Mouse (Mus musculus): Measurements from ENCODE around the gene Cops7a.

- TF ChIP-seq CTCF (IDR thresholded peaks at IDR 0.05; ENCODE audit: borderline replicate concordance, control insufficient read depth, extremely low read depth, insufficient read depth, low read length, poor library complexity) (no peak), POLR2A (IDR thresholded peaks at IDR 0.05; ENCODE audit: control insufficient read depth, extremely low read depth, insufficient read depth, low read length, poor library complexity) (no peak)
Measured at GRCm38 (mm10) chr6:124920318-124921085, 44.8 kb downstream of the Cops7a start.
